ENCODE assay signal across 19 mouse cellular contexts in the genomic region with DNA sequence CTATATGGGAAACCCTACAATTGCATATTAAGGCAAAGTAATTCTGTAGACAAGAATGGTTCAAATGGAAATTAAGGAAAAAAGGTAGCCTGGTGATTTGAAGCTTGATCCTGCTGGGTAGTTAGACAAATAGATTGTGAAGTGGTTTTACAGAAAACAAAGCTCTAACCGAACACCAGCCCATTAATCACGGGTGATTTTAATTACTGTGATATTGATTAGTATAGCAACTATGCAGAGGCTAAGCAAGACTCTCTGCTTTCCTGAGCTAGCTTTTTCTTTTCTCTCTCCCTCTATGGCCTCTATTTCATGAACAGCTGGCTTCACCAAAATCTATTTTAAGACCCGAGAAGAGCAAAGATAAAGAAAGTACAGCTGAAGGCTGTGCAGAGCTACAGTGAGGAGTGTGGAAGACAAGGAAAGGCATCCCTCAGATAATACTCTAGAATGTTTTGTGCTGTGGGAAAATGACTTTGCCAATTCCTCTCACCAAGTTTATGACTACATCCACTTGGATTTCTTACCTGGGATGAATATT.
DNase-seq lines count a peak whose midpoint lies in the region; ATAC-seq and TF ChIP-seq lines count a peak whose summit lies in the region.
"Had no signal": no experiment of that assay in that cellular context is flagged by ENCODE, and none has a peak within 500 bp of the region (broad histone marks: within the 10 kb centered on the region; RNA-seq: fewer than 3 reads in every experiment).

No protein-coding gene starts in this region.

- 61% methylated on average over 3 of the region's 3 CpGs for whole genome bisulfite sequencing in hindbrain, embryonic 11.5 days
- 51% methylated on average over 3 of the region's 3 CpGs for WGBS in hindbrain, postnatal 0 days
- 77% methylated on average over 3 of the region's 3 CpGs for WGBS in midbrain, embryonic 11.5 days
- 61% methylated on average over 3 of the region's 3 CpGs for WGBS in midbrain, embryonic 16.5 days

- no peaks in the 10 kb centered on the region for H3K9me3 ChIP-seq in hindbrain, embryonic 11.5 days (ENCODE audit: control insufficient read depth, low read length)
- no peaks in the 10 kb centered on the region for H3K9me3 ChIP-seq in hindbrain, postnatal 0 days (ENCODE audit: low read length)
- H3K9me3 ChIP-seq in midbrain, embryonic 11.5 days (ENCODE audit: control insufficient read depth, low read length): no peaks in the 10 kb centered on the region
- H3K9me3 ChIP-seq in midbrain, embryonic 16.5 days (replicated peaks; ENCODE audit: control insufficient read depth, low read length, poor library complexity, severe bottlenecking): no peaks in the 10 kb centered on the region
- H3K9me3 ChIP-seq: embryonic facial prominence, embryonic 12.5 days; heart, embryonic 10.5 days; heart, embryonic 15.5 days; hindbrain, embryonic 15.5 days had no signal

- ATAC-seq in hindbrain, embryonic 11.5 days (ENCODE audit: low FRiP score): peak; percentile 69
- no peak for ATAC-seq in hindbrain, postnatal 0 days
- no peak for ATAC-seq in midbrain, embryonic 11.5 days (ENCODE audit: low FRiP score)
- no peak for ATAC-seq in midbrain, embryonic 16.5 days
- ATAC-seq: forebrain, embryonic 16.5 days had no signal

- DNase-seq in hindbrain, embryonic 11.5 days (ENCODE audit: low spot score): no peak
- no peak for DNase-seq in hindbrain, postnatal 0 days (ENCODE audit: low spot score)
- peak; percentile 67 for DNase-seq in midbrain, embryonic 11.5 days (ENCODE audit: low spot score, missing footprints)
- DNase-seq in brain, embryonic 14.5 days (ENCODE audit: low read depth): peak; percentile 2
- no peak for DNase-seq in cerebellum, adult 11-12 months
- DNase-seq: adrenal gland, adult 2 months; adrenal gland, postnatal 25 days; cerebellum, adult 11 months; cerebellum, adult 9-10 months; cerebellum, postnatal 25 days; gastrocnemius, postnatal 36 days; heart, adult 18-20 months; heart, postnatal 14 days had no signal

- no peak overlapping the region for H3K9ac ChIP-seq in hindbrain, embryonic 11.5 days (ENCODE audit: low read depth, low read length)
- H3K9ac ChIP-seq in hindbrain, postnatal 0 days (replicated peaks; ENCODE audit: low read length): no peak overlapping the region
- H3K9ac ChIP-seq in midbrain, embryonic 11.5 days (ENCODE audit: low read length): no peak overlapping the region
- H3K9ac ChIP-seq in midbrain, embryonic 16.5 days (ENCODE audit: low read depth, low read length): no peak overlapping the region
- H3K9ac ChIP-seq: embryonic facial prominence, embryonic 12.5 days; heart, embryonic 15.5 days; hindbrain, embryonic 15.5 days had no signal

- no peak for TF ChIP-seq POLR2A in brain, embryonic 14.5 days (IDR thresholded peaks at IDR 0.05; ENCODE audit: borderline replicate concordance, extremely low read depth, insufficient read depth, insufficient read length, poor library complexity, severe bottlenecking)

- H3K4me1 ChIP-seq in hindbrain, embryonic 11.5 days (replicated peaks; ENCODE audit: control insufficient read depth, insufficient read depth, low read length): no peaks in the 10 kb centered on the region
- H3K4me1 ChIP-seq in hindbrain, postnatal 0 days (ENCODE audit: insufficient read depth, low read length): no peaks in the 10 kb centered on the region
- H3K4me1 ChIP-seq in midbrain, embryonic 11.5 days (ENCODE audit: control insufficient read depth, insufficient read depth, low read length): no peaks in the 10 kb centered on the region
- no peaks in the 10 kb centered on the region for H3K4me1 ChIP-seq in midbrain, embryonic 16.5 days (ENCODE audit: control insufficient read depth, insufficient read depth, low read length)
- H3K4me1 ChIP-seq: embryonic facial prominence, embryonic 12.5 days; heart, embryonic 10.5 days; heart, embryonic 15.5 days; hindbrain, embryonic 15.5 days had no signal

- TF ChIP-seq CTCF in hindbrain, postnatal 0 days (IDR thresholded peaks at IDR 0.05; ENCODE audit: low read depth): no peak
- TF ChIP-seq CTCF in brain, embryonic 14.5 days (IDR thresholded peaks at IDR 0.05; ENCODE audit: borderline replicate concordance, extremely low read depth, insufficient read depth, insufficient read length): no peak

- H3K36me3 ChIP-seq in hindbrain, embryonic 11.5 days (ENCODE audit: control insufficient read depth, insufficient read depth, low read length): no peaks in the 10 kb centered on the region
- H3K36me3 ChIP-seq in hindbrain, postnatal 0 days (ENCODE audit: insufficient read depth, low read length): no peaks in the 10 kb centered on the region
- H3K36me3 ChIP-seq in midbrain, embryonic 11.5 days (ENCODE audit: control insufficient read depth, insufficient read depth, low read length): no peaks in the 10 kb centered on the region
- no peaks in the 10 kb centered on the region for H3K36me3 ChIP-seq in midbrain, embryonic 16.5 days (ENCODE audit: control insufficient read depth, insufficient read depth, low read length)
- H3K36me3 ChIP-seq: embryonic facial prominence, embryonic 12.5 days; heart, embryonic 10.5 days; heart, embryonic 15.5 days; hindbrain, embryonic 15.5 days had no signal

- H3K4me2 ChIP-seq in hindbrain, embryonic 11.5 days (replicated peaks; ENCODE audit: low read depth, low read length): no peak overlapping the region
- H3K4me2 ChIP-seq in hindbrain, postnatal 0 days (ENCODE audit: low read depth, low read length): no peak overlapping the region
- H3K4me2 ChIP-seq in midbrain, embryonic 11.5 days: no peak overlapping the region
- no peak overlapping the region for H3K4me2 ChIP-seq in midbrain, embryonic 16.5 days (ENCODE audit: low read length)
- H3K4me2 ChIP-seq: embryonic facial prominence, embryonic 12.5 days; heart, embryonic 15.5 days; hindbrain, embryonic 15.5 days had no signal

- H3K27ac ChIP-seq in hindbrain, embryonic 11.5 days (ENCODE audit: low read depth, low read length): no peak overlapping the region
- no peak overlapping the region for H3K27ac ChIP-seq in hindbrain, postnatal 0 days
- H3K27ac ChIP-seq in midbrain, embryonic 11.5 days (ENCODE audit: low read depth, low read length): no peak overlapping the region
- no peak overlapping the region for H3K27ac ChIP-seq in midbrain, embryonic 16.5 days (ENCODE audit: low read length)
- H3K27ac ChIP-seq: embryonic facial prominence, embryonic 12.5 days; heart, embryonic 10.5 days; heart, embryonic 15.5 days; hindbrain, embryonic 15.5 days had no signal

- no peak overlapping the region for H3K4me3 ChIP-seq in hindbrain, embryonic 11.5 days (ENCODE audit: low read depth, low read length)
- no peak overlapping the region for H3K4me3 ChIP-seq in hindbrain, postnatal 0 days (ENCODE audit: low read length)
- H3K4me3 ChIP-seq in midbrain, embryonic 11.5 days (ENCODE audit: low read depth, low read length): no peak overlapping the region
- H3K4me3 ChIP-seq in midbrain, embryonic 16.5 days (ENCODE audit: low read depth, low read length): no peak overlapping the region
- H3K4me3 ChIP-seq: embryonic facial prominence, embryonic 12.5 days; heart, embryonic 10.5 days; heart, embryonic 15.5 days; hindbrain, embryonic 15.5 days had no signal

- H3K27me3 ChIP-seq in hindbrain, embryonic 11.5 days (ENCODE audit: control insufficient read depth, insufficient read depth, low read length): no peaks in the 10 kb centered on the region
- no peaks in the 10 kb centered on the region for H3K27me3 ChIP-seq in hindbrain, postnatal 0 days (ENCODE audit: insufficient read depth, low read length)
- no peaks in the 10 kb centered on the region for H3K27me3 ChIP-seq in midbrain, embryonic 11.5 days (ENCODE audit: control insufficient read depth, insufficient read depth, low read length)
- no peaks in the 10 kb centered on the region for H3K27me3 ChIP-seq in midbrain, embryonic 16.5 days (ENCODE audit: control insufficient read depth, insufficient read depth, low read depth, low read length)
- H3K27me3 ChIP-seq: embryonic facial prominence, embryonic 12.5 days; heart, embryonic 15.5 days; hindbrain, embryonic 15.5 days had no signal

Comparison
In these comparisons a context has a peak if more than half of its experiments do, and no peak if none do; other contexts are left out.
1. DNase-seq: peak in midbrain, embryonic 11.5 days (single experiment) and brain, embryonic 14.5 days (single experiment); none in hindbrain, embryonic 11.5 days (single experiment), hindbrain, postnatal 0 days (single experiment) and cerebellum, adult 11-12 months (single experiment).